Mouse (Mus musculus) G1E (cell line): ENCODE results near the gene Tyw1. TPM values are rescaled to one million over a fixed set of nuclear protein-coding genes. Genes with fewer than 3 reads are reported as not detected.

ENCODE experiments used
- ATAC-seq: 2 replicates; pipeline ENCODE4 v1.8.0; 2016; ENCODE audit warnings: mild to moderate bottlenecking; ENCODE audit not compliant: insufficient number of reproducible peaks, poor library complexity, low FRiP score, severe bottlenecking; ENCODE audit errors: extremely low read depth
- DNase-seq: peaks from one replicate; pipeline ENCODE4 v3.0.0; 2012; ENCODE audit warnings: low spot score
- H3K27me3 ChIP-seq: 2 replicates; pipeline ENCODE4 v1.6.1; 2012; ENCODE audit warnings: mild to moderate bottlenecking, low read length, inconsistent platforms; ENCODE audit not compliant: insufficient read depth
- H3K36me3 ChIP-seq: replicated peaks from 2 replicates; pipeline ENCODE3; 2012; ENCODE audit warnings: mild to moderate bottlenecking, inconsistent platforms
- H3K4me1 ChIP-seq: 2 replicates; pipeline ENCODE4 v1.6.1; 2012; ENCODE audit warnings: low read depth, low read length, inconsistent platforms, mixed read lengths; ENCODE audit not compliant: insufficient read depth
- H3K4me3 ChIP-seq: 2 replicates; pipeline ENCODE4 v1.5.1; 2012; ENCODE audit warnings: low read depth, mild to moderate bottlenecking, inconsistent platforms, low read length, moderate library complexity, mixed read lengths
- H3K9me3 ChIP-seq: replicated peaks from 2 replicates; pipeline ENCODE4 v1.6.1; 2012; ENCODE audit warnings: inconsistent platforms
- CTCF ChIP-seq: IDR thresholded peaks from 2 replicates; pipeline ENCODE4 v1.5.1; 2012; ENCODE audit warnings: low read depth, low read length, inconsistent platforms, mixed read lengths
- GATA1 ChIP-seq: IDR thresholded peaks from 2 replicates; pipeline ENCODE4 v1.6.1; 2012; ENCODE audit warnings: borderline replicate concordance, low read length, inconsistent platforms, mixed read lengths
- GATA2 ChIP-seq: IDR thresholded peaks from 2 replicates; pipeline ENCODE4 v1.6.1; 2012; ENCODE audit warnings: low read depth, low read length, inconsistent platforms, borderline replicate concordance
- POLR2AphosphoS5 ChIP-seq: IDR thresholded peaks from 2 replicates; pipeline ENCODE4 v1.6.1; 2012; ENCODE audit warnings: low read depth, low read length, inconsistent platforms; ENCODE audit not compliant: insufficient replicate concordance
- TAL1 ChIP-seq: conservative IDR thresholded peaks from 2 replicates; pipeline ENCODE4 v1.6.1; 2012; ENCODE audit warnings: low read depth, low read length, inconsistent platforms, mixed read lengths
- polyA plus RNA-seq: library from polyadenylated mRNA; stranded (reverse); fragments of >175 nt; gene quantifications from 2 replicates; pipeline ENCODE4 v1.2.3, GENCODE M21; 2012
- total RNA-seq, 2 experiments: library from RNA; stranded (forward) in 1 of 2; stranded (reverse) in 1 of 2; fragments of 200-1000 nt in 1 of 2; fragments of >200 nt in 1 of 2; fragmentation: Nextera tagmentation in 1 of 2; gene quantifications; 2 replicates each; pipeline ENCODE4 v1.2.3; 2014 to 2017

Gene Tyw1
- total and polyA plus RNA-seq, 3 experiments = 6.5 to 27.2 (median 26.3) TPM

DNA sequence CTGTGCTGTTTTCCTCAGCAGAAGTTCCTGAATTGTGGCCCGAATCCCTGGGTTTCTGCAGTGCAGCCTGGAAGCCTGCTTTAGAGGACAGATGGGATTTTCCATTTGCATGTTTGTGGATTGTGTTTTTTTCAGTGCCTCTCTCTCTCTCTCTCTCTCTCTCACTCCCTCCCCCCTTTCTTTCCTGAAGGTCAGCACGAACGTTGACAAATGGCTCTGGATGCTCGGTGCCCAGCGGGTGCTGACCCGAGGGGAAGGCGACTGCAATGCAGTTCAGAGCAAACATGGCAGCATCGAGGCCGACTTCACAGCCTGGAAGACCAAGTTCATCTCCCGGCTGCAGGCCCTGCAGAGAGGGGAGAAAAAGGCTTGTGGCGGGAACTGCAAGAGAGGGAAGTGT lies 13.6 kb downstream of the Tyw1 start:
- DNase-seq = no peak
- no peak for TF ChIP-seq TAL1
- no peak for TF ChIP-seq POLR2AphosphoS5
- no peak for TF ChIP-seq GATA1
- no peak for TF ChIP-seq CTCF
- TF ChIP-seq GATA2 = no peak
- Histone ChIP-seq H3K9me3 (no peaks in the 10 kb centered on the region), H3K4me1 (peaks cover 27% of the 10 kb centered on the region), H3K36me3 (peaks cover 99% of the 10 kb centered on the region), H3K4me3 (no peak overlapping the region), H3K27me3 (no peaks in the 10 kb centered on the region)
- ATAC-seq = no peak

DNA sequence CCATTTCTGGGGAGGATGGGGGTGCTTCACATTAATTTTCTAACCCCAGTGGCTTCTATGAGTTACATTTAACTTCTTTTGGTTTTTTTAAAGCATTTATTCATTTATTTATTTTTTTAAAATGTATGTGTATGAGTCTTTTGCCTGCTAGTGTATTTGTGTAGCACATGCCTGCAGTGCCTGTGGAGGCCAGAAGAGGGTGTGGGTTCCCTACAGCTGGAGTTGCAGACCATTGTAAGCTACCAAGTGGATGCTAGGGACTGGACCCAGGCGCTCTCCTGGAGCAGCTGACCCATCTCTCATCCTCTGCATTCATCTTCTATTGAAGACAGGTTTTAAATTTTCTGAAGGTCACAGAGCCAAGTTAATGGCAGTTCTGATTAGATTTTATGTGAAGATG lies 16.9 kb downstream of the Tyw1 start:
- Histone ChIP-seq H3K36me3 (peaks cover 94% of the 10 kb centered on the region), H3K4me1 (peaks cover 9% of the 10 kb centered on the region), H3K27me3 (no peaks in the 10 kb centered on the region), H3K4me3 (no peak overlapping the region), H3K9me3 (no peaks in the 10 kb centered on the region)
- DNase-seq (no peak), ATAC-seq (no peak)
- TF ChIP-seq GATA2 (no peak), GATA1 (no peak), TAL1 (no peak), CTCF (no peak; the same call in 1 of the 2 replicates), POLR2AphosphoS5 (no peak)

DNA sequence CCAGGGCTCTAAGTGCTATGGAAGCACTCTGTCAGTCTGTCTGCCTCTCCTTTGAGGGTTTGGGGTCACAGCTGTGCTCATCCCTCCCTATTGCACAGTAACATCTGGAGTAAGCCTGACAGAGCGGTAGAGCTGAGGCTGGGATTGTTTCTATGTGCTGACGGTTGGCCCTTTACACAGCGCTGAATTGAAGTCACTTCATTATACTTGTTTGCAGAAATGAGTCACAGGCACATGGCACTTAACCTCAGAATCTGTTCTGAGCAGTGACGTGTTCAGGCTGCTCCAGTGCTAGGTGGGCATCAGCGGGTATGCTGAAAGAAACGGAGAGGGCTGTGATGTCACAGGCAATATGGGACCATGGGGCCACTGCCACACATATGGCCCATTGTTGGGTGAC lies 17.6 kb downstream of the Tyw1 start:
- TF ChIP-seq TAL1 = no peak
- TF ChIP-seq GATA2 = no peak
- TF ChIP-seq POLR2AphosphoS5 = no peak
- no peak for TF ChIP-seq GATA1
- no peak for TF ChIP-seq CTCF
- DNase-seq = no peak
- no peaks in the 10 kb centered on the region for H3K9me3 ChIP-seq
- no peak for ATAC-seq
- H3K4me3 ChIP-seq = no peak overlapping the region
- no peaks in the 10 kb centered on the region for H3K27me3 ChIP-seq
- H3K4me1 ChIP-seq = peaks cover 12% of the 10 kb centered on the region
- H3K36me3 ChIP-seq = peaks cover 94% of the 10 kb centered on the region

DNA sequence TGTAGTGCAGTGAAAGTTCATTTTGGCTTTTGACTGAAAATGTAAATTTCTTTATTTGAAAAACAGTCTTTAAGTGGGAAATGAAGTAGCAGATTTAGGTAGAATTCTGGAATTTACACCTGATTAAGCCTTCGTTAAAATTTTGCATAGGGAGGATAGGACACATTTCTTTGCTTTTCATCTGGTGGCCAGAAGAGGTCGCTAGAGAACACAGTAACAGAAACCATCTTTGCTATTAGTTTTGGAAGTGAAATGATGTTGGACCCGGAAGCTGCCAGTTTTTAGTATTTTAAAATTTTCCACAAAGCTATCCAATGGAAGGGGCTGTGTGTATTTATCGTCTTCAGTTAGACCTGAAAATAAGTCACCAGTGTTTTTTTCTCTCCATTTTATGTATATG lies 20.1 kb downstream of the Tyw1 start:
- ATAC-seq (no peak), DNase-seq (no peak)
- Histone ChIP-seq H3K9me3 (no peaks in the 10 kb centered on the region), H3K27me3 (no peaks in the 10 kb centered on the region), H3K4me1 (peaks cover 5% of the 10 kb centered on the region), H3K4me3 (no peak overlapping the region), H3K36me3 (peaks cover 93% of the 10 kb centered on the region)
- TF ChIP-seq GATA1 = no peak
- peak; percentile 37; the same call in 1 of the 2 replicates for TF ChIP-seq CTCF

DNA sequence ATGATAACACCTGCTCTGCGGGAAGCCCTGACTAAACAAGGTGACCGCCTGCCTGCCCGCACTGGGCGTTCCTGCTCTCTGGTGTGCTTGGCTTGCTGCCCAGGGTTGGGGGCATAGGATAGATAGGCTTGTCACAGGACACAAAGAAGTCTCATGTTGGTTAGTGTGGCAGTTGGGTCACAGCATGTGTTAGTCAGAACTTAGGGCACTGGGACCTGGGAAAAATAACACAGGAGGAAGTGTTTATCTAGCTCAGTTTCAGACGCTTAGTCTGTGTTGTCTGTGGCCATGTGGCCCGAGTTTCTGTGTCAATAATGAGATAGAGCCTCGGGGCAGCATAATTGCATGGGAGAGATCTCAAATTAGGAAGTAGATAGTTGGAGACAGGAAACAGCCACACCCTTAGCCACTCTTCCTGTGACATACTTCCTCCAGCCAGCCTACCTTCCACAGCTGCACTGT lies 22.6 kb downstream of the Tyw1 start:
- ATAC-seq (peak; percentile 42; the same call in 1 of the 2 replicates), DNase-seq (no peak)
- TF ChIP-seq GATA2 (no peak), POLR2AphosphoS5 (no peak), TAL1 (no peak), CTCF (no peak), GATA1 (no peak)
- Histone ChIP-seq H3K4me1 (peaks cover 5% of the 10 kb centered on the region), H3K36me3 (peaks cover 93% of the 10 kb centered on the region), H3K4me3 (no peak overlapping the region), H3K27me3 (no peaks in the 10 kb centered on the region), H3K9me3 (no peaks in the 10 kb centered on the region)

DNA sequence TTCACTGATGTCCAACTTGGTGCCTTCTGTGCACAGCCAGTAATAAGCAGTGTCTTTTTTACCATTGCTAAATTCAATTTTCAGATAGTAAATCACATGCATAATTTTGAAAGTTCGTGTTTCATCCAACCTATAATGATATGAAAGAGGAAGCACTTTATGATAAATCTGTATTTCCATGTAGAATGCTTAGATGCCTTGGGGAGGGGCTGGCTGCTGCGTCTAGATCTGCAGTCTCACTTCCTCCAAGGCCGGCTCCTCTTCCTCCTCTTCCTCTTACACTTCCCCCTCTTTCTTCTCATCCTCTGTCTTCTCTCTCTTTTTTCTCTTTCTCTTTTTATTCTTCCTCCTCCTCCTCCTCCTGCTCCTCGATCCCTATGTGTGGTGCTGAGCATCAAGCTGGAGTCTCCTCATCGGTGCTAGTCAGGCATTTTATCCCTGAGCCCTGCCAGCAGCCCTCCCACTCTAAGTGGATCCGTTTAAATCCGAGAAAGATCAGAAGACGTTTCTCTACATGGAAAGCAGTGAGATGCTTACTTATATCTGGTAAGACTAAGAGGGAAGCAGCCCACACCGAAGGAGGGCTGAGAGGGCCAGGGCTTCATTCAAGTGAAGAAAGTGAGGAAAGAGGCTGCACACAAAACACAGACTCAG lies 27.8 kb downstream of the Tyw1 start:
- Histone ChIP-seq H3K36me3 (peaks cover 98% of the 10 kb centered on the region), H3K9me3 (no peaks in the 10 kb centered on the region), H3K4me3 (no peak overlapping the region), H3K27me3 (no peaks in the 10 kb centered on the region), H3K4me1 (peaks cover under 1% of the 10 kb centered on the region; the same call in 1 of the 2 replicates)
- no peak for TF ChIP-seq CTCF
- TF ChIP-seq GATA1 = no peak
- no peak for TF ChIP-seq TAL1
- TF ChIP-seq POLR2AphosphoS5 = no peak
- TF ChIP-seq GATA2 = no peak
- ATAC-seq (no peak), DNase-seq (no peak)

DNA sequence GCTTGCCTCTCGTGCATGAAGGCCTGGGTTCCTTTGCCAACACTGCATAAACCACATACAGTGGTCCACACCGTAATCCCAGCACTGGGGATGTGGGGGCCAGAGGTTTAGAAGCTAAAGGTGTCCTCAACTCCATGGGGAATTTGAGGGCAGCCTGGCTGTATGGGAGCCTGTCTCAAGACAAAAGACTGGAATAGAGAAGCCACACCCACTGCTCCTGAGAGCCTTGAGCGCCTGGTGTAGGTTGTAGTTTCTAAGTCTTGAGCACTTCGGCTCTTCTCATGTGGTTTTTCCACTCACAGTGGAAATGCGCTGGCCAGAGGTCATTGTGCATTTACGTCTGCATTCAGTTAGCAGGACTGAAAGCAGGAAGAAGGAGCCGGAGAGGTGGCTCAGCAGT lies 32.7 kb downstream of the Tyw1 start:
- H3K4me3 ChIP-seq = no peak overlapping the region
- H3K27me3 ChIP-seq = no peaks in the 10 kb centered on the region
- no peaks in the 10 kb centered on the region for H3K4me1 ChIP-seq
- peaks cover 98% of the 10 kb centered on the region for H3K36me3 ChIP-seq
- 0 out of 2 replicates have a peak, but pooled peaks cover 2% of the 10 kb centered on the region for H3K9me3 ChIP-seq
- TF ChIP-seq GATA2 (no peak), GATA1 (no peak), TAL1 (no peak), POLR2AphosphoS5 (no peak), CTCF (no peak)
- DNase-seq = no peak
- ATAC-seq = no peak
